Mouse (Mus musculus): ENCODE measurements around the gene Tpk1.

DNA sequence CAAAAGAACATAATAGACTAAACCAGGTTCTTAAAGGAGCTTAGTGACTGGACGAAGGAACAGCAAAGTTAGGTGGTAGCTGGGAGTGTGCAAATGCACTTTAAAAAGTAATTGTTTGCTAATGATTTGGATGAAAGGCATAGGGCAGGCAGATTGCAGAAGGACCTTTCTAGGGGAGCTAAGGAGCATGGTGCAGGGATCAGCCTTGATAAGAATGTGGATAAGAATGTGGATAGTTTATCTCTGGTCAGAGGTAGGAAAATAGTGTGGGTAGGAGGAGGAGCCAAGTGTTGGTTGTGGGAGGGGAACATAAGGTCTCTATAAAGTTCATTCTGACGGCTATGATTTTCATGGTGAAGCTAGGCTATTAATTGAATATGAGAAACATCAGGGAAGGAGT lies 327.3 kb downstream of the Tpk1 start:
- TF ChIP-seq CTCF (conservative IDR thresholded peaks at IDR 0.05; ENCODE audit: insufficient read depth, insufficient read length, low read depth, low read length) (no peak), POLR2A (IDR thresholded peaks at IDR 0.05; ENCODE audit: low read depth, low read length) (no peak)
